Mouse (Mus musculus) ES-E14 (cell line): Measurements from ENCODE around the gene Rc3h1. TPM values are rescaled to one million over a fixed set of nuclear protein-coding genes. Genes with fewer than 3 reads are reported as not detected.

ENCODE experiments used
- DNase-seq: peaks from one replicate; pipeline ENCODE4 v3.0.0-alpha.2; 2013; ENCODE audit warnings: low read depth, low spot score
- H3K27ac ChIP-seq: 2 replicates; pipeline ENCODE4 v1.5.1; 2012; ENCODE audit warnings: low read depth, mild to moderate bottlenecking, low read length, moderate library complexity, mixed read lengths; ENCODE audit not compliant: poor library complexity, insufficient read depth, severe bottlenecking
- H3K36me3 ChIP-seq: 2 replicates; pipeline ENCODE4 v1.6.1; 2012; ENCODE audit warnings: mild to moderate bottlenecking, low read length, moderate library complexity, mixed read lengths; ENCODE audit not compliant: control insufficient read depth, poor library complexity, insufficient read depth, severe bottlenecking
- H3K4me1 ChIP-seq, 2 experiments: fragments of 150-350 bp in 1 of 2; sonication (generic) in 1 of 2; 2 replicates each; pipeline ENCODE4 v1.6.1; 2012; ENCODE audit warnings: low read length in 2 of 2, mild to moderate bottlenecking in 1 of 2, mixed read lengths in 1 of 2; ENCODE audit not compliant: control insufficient read depth in 2 of 2, insufficient read depth in 2 of 2, poor library complexity in 1 of 2
- H3K4me3 ChIP-seq, 2 experiments: fragments of 150-350 bp in 1 of 2; sonication (generic) in 1 of 2; 2 replicates each; pipeline ENCODE4 v1.5.1; 2012; ENCODE audit warnings: low read length in 2 of 2, low read depth in 1 of 2, mild to moderate bottlenecking in 1 of 2, mixed read lengths in 1 of 2; ENCODE audit not compliant: insufficient read depth in 1 of 2, poor library complexity in 1 of 2, severe bottlenecking in 1 of 2
- H3K9ac ChIP-seq: 2 replicates; pipeline ENCODE4 v1.6.1; 2012; ENCODE audit warnings: low read depth, mild to moderate bottlenecking, low read length, mixed read lengths; ENCODE audit not compliant: poor library complexity, insufficient read depth, severe bottlenecking
- H3K9me3 ChIP-seq: fragments of 150-350 bp; sonication (generic); 2 replicates; pipeline ENCODE4 v1.6.1; 2012; ENCODE audit warnings: low read depth, mild to moderate bottlenecking, low read length; ENCODE audit not compliant: control insufficient read depth, insufficient read depth
- CHD2 ChIP-seq: IDR thresholded peaks from 2 replicates; pipeline ENCODE4 v1.6.1; 2014; ENCODE audit warnings: mild to moderate bottlenecking, low read depth, low read length, inconsistent platforms
- HCFC1 ChIP-seq: IDR thresholded peaks from 2 replicates; pipeline ENCODE4 v1.6.1; 2012; ENCODE audit warnings: low read length, inconsistent platforms, borderline replicate concordance; ENCODE audit not compliant: insufficient read depth
- MAFK ChIP-seq: IDR thresholded peaks from 2 replicates; pipeline ENCODE4 v1.6.1; 2014; ENCODE audit warnings: mild to moderate bottlenecking, low read depth, low read length, inconsistent platforms; ENCODE audit not compliant: insufficient read depth
- ZC3H11A ChIP-seq: IDR thresholded peaks from 2 replicates; pipeline ENCODE4 v1.6.1; 2012; ENCODE audit warnings: low read depth, mild to moderate bottlenecking, inconsistent platforms, low read length, borderline replicate concordance
- ZNF384 ChIP-seq: IDR thresholded peaks from 2 replicates; pipeline ENCODE4 v1.6.1; 2012; ENCODE audit warnings: low read depth, low read length, inconsistent platforms
- in situ Hi-C, 2 experiments: fragments of 600-800 bp; cut with MboI; formaldehyde crosslinking; loops; one replicate each; pipeline ENCODE4 v1.15.1; 2025; ENCODE audit warnings: low sequenced_read_pairs in 2 of 2, inconsistent platforms in 1 of 2; ENCODE audit not compliant: unreplicated experiment in 2 of 2
- total RNA-seq: library from RNA; depleted of rRNA; stranded (reverse); fragments of 300-350 nt; gene quantifications from 2 replicates; pipeline ENCODE4 v1.2.3, GENCODE M21; 2012

Rc3h1 gene
- total RNA-seq, 1 experiment = 23.2 TPM

GRCm38 (mm10) chr1:160906558-160907481 lies 602 bp downstream of the Rc3h1 start:
- Histone ChIP-seq H3K9ac (peak overlapping the region; percentile 87), H3K27ac (no peak overlapping the region; the same call in 1 of the 2 replicates), H3K4me1 (0 out of 4 replicates have a peak, but pooled peaks cover 0 to 2% of the 10 kb centered on the region in 2 experiments), H3K4me3 (peak overlapping the region; percentile 86 to 89), H3K9me3 (no peaks in the 10 kb centered on the region), H3K36me3 (no peaks in the 10 kb centered on the region)
- TF ChIP-seq CHD2 (no peak), HCFC1 (no peak), ZC3H11A (no peak), ZNF384 (no peak), MAFK (no peak)
- in situ Hi-C loops = no loop called here
- DNase-seq = peak; percentile 21

GRCm38 (mm10) chr1:160910176-160910575 lies 4.0 kb downstream of the Rc3h1 start:
- TF ChIP-seq CHD2 = no peak
- H3K9ac ChIP-seq = no peak overlapping the region
- H3K27ac ChIP-seq = no peak overlapping the region
- no peak overlapping the region for H3K4me3 ChIP-seq
- 0 out of 4 replicates have a peak, but pooled peaks cover 0 to 2% of the 10 kb centered on the region in 2 experiments for H3K4me1 ChIP-seq
- no peaks in the 10 kb centered on the region for H3K36me3 ChIP-seq
- in situ Hi-C loops = no loop called here
- DNase-seq = no peak
- no peaks in the 10 kb centered on the region for H3K9me3 ChIP-seq

- TF ChIP-seq ZC3H11A (no peak), HCFC1 (no peak), ZNF384 (no peak), MAFK (no peak), CHD2 (no peak)
- Histone ChIP-seq H3K4me3 (no peak overlapping the region), H3K9ac (no peak overlapping the region)
Observed at GRCm38 (mm10) chr1:160910812-160911211, 4.6 kb downstream of the Rc3h1 start.

GRCm38 (mm10) chr1:160919383-160919782 lies 13.2 kb downstream of the Rc3h1 start:
- Histone ChIP-seq H3K4me3 (no peak overlapping the region), H3K4me1 (no peaks in the 10 kb centered on the region), H3K27ac (no peak overlapping the region), H3K9me3 (no peaks in the 10 kb centered on the region), H3K9ac (no peak overlapping the region), H3K36me3 (no peaks in the 10 kb centered on the region; the same call in 1 of the 2 replicates)
- in situ Hi-C loops = no loop called here
- TF ChIP-seq CHD2 = no peak
- TF ChIP-seq MAFK = no peak
- no peak for TF ChIP-seq ZNF384
- TF ChIP-seq HCFC1 = no peak
- no peak for TF ChIP-seq ZC3H11A
- DNase-seq = no peak

More at GRCm38 (mm10) chr1:160910812-160911211, 4.6 kb downstream of the Rc3h1 start:
- DNase-seq = no peak
- H3K9me3 ChIP-seq = no peaks in the 10 kb centered on the region
- no peaks in the 10 kb centered on the region for H3K36me3 ChIP-seq
- in situ Hi-C loops = no loop called here
- no peaks in the 10 kb centered on the region for H3K4me1 ChIP-seq
- no peak overlapping the region for H3K27ac ChIP-seq
